Mouse (Mus musculus) large intestine, adult 2 months (tissue): ENCODE measurements around the gene Fam151a. TPM values are rescaled to one million over a fixed set of nuclear protein-coding genes. Genes with fewer than 3 reads are reported as not detected.
"Not testable (repeated sequence)": the region's sequence is repeated elsewhere in the genome, so short reads cannot be mapped to it uniquely, and the experiment has no call there.

ENCODE experiments used
- DNase-seq: peaks from one replicate; pipeline ENCODE4 v3.0.0-alpha.2; 2012; ENCODE audit warnings: low read depth, low spot score
- WGBS: fragments of 180-500 bp; shearing (Covaris S2); methylation state at CpG from one replicate; pipeline ENCODE4 v1.1.7; 2018; 5-methylcytosine and 5-hydroxymethylcytosine counted together
- polyA plus RNA-seq: library from polyadenylated mRNA; depleted of rRNA; stranded (reverse); fragments of >200 nt; gene quantifications from 2 replicates; pipeline ENCODE4 v1.2.3, GENCODE M21; 2012; rRNA removed

The Fam151a gene
- polyA plus RNA-seq = 71.8 and 362 TPM in 2 replicates

- 59% methylated on average over 4 of the region's 4 CpGs for WGBS
- DNase-seq = no peak
These were observed at the start of gene Fam151a for GRCm38 (mm10) chr4:106733636-106734035. Gene Fam151a (plus strand): TSS chr4:106733889.

- WGBS = 30% methylated on average over 3 of the region's 3 CpGs
- DNase-seq = peak; percentile 54
These were observed 44.9 kb upstream of the Fam151a start for GRCm38 (mm10) chr4:106688636-106689296.

- 76% methylated on average over 15 of the region's 15 CpGs for WGBS
- no peak for DNase-seq
These were observed 39.8 kb upstream of the Fam151a start for GRCm38 (mm10) chr4:106693841-106694430.

- DNase-seq = no peak
- 20% methylated on average over 9 of the region's 9 CpGs for WGBS
These were observed 33.7 kb upstream of the Fam151a start for GRCm38 (mm10) chr4:106699989-106700388.

GRCm38 (mm10) chr4:106700798-106701197, 32.9 kb upstream of the Fam151a start:
- no peak for DNase-seq
- WGBS = 13% methylated on average over 4 of the region's 4 CpGs

GRCm38 (mm10) chr4:106703956-106704355, 29.7 kb upstream of the Fam151a start:
- DNase-seq = no peak
- 68% methylated on average over 10 of the region's 10 CpGs for WGBS

- DNase-seq = no peak
- 57% methylated on average over 11 of the region's 11 CpGs for WGBS
These were observed 29.3 kb upstream of the Fam151a start for GRCm38 (mm10) chr4:106704416-106704815.

GRCm38 (mm10) chr4:106705096-106705665, 28.5 kb upstream of the Fam151a start:
- WGBS = 32% methylated on average over 8 of the region's 8 CpGs
- DNase-seq = no peak

GRCm38 (mm10) chr4:106707957-106708356, 25.7 kb upstream of the Fam151a start:
- peak; percentile 57 for DNase-seq
- WGBS = 15% methylated on average over 5 of the region's 5 CpGs

GRCm38 (mm10) chr4:106708408-106708807, 25.3 kb upstream of the Fam151a start:
- DNase-seq = peak; percentile 38
- WGBS = 4% methylated on average over 8 of the region's 8 CpGs

GRCm38 (mm10) chr4:106713622-106714021, 20.1 kb upstream of the Fam151a start:
- 83% methylated on average over 6 of the region's 6 CpGs for WGBS
- no peak for DNase-seq

GRCm38 (mm10) chr4:106720631-106721030, 13.1 kb upstream of the Fam151a start:
- DNase-seq = no peak
- 37% methylated on average over 4 of the region's 4 CpGs for WGBS

GRCm38 (mm10) chr4:106730814-106731213, 2.9 kb upstream of the Fam151a start, which contains the start of gene Mroh7:
Gene Mroh7 (minus strand): TSS chr4:106730925.
- DNase-seq = no peak
- 38% methylated on average over 7 of the region's 7 CpGs for WGBS

- 93% methylated on average over 1 of the region's 1 CpGs for WGBS
- not testable (repeated sequence) for DNase-seq
These were observed 3.2 kb downstream of the Fam151a start for GRCm38 (mm10) chr4:106736884-106737283.

- WGBS = 70% methylated on average over 3 of the region's 3 CpGs
These were observed 4.2 kb downstream of the Fam151a start for GRCm38 (mm10) chr4:106737904-106738303.

GRCm38 (mm10) chr4:106745862-106746261, 12.2 kb downstream of the Fam151a start:
- no peak for DNase-seq
- WGBS = 84% methylated on average over 7 of the region's 7 CpGs

More at GRCm38 (mm10) chr4:106737904-106738303, 4.2 kb downstream of the Fam151a start:
- no peak for DNase-seq

GRCm38 (mm10) chr4:106747001-106747580, 13.4 kb downstream of the Fam151a start:
- no peak for DNase-seq
- 93% methylated on average over 1 of the region's 1 CpGs for WGBS

- no peak for DNase-seq
- WGBS = 25% methylated on average over 7 of the region's 7 CpGs
These were observed 16.0 kb downstream of the Fam151a start for GRCm38 (mm10) chr4:106749699-106750098.

GRCm38 (mm10) chr4:106751726-106752125, 18.0 kb downstream of the Fam151a start:
- 84% methylated on average over 6 of the region's 6 CpGs for WGBS
- DNase-seq = no peak

GRCm38 (mm10) chr4:106764166-106764565, 30.5 kb downstream of the Fam151a start:
- no peak for DNase-seq
- 89% methylated on average over 7 of the region's 7 CpGs for WGBS
